Mouse (Mus musculus): Measurements from ENCODE around the gene Tshz2. TPM values are rescaled to one million over a fixed set of nuclear protein-coding genes. Genes with fewer than 3 reads are reported as not detected.
A peak's percentile ranks its signal among the peaks of the same experiment; 100 is the strongest.

Tshz2 gene
- total RNA-seq, 2 experiments from 2014 or later = 16.5 to 18.0 TPM

DNA sequence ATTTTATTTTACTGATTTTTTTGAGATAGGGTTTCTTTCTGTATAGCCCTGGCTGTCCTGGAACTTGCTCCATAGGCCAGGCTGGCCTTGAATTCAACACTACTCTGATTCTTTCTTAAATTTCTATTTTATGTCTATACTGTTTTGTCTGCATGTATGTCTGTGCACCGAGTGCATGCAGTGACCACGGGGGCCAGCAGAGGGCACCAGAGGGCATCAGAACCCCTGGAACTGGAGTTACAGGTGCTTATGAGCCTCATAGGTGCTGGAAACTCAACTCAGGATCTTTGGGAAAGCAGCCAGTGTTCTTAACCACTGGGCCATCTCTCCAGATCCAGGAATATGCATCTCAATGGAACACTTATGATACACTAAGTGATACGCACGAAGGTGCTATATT lies 427.3 kb downstream of the Tshz2 start:
- peak; percentile 17 to 23 for DNase-seq

DNA sequence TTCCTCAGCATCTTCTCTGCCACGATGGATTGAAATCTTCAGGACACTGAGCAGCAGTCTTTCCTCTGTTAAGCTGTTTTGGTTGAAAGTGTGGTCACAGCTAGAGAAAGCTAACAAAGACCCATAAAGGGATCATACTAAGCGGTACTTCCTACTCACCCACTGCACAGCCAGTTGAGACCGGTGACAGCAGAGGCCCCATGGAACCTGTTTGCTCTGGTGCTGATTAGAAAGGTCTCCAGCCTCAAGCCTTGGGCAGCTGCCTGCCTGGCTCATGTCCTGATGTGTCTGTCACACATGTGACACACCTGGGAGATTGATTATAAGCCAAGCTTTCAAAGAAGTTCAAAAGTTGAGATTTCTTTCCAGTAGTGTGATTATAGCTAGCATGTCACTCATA lies 429.6 kb downstream of the Tshz2 start:
- intact Hi-C loops (cut with DNase I) = no loop called here
- DNase-seq = no peak

More for the DNA sequence above, 427.3 kb downstream of the Tshz2 start:
- intact Hi-C loops (cut with DNase I) = no loop called here

DNA sequence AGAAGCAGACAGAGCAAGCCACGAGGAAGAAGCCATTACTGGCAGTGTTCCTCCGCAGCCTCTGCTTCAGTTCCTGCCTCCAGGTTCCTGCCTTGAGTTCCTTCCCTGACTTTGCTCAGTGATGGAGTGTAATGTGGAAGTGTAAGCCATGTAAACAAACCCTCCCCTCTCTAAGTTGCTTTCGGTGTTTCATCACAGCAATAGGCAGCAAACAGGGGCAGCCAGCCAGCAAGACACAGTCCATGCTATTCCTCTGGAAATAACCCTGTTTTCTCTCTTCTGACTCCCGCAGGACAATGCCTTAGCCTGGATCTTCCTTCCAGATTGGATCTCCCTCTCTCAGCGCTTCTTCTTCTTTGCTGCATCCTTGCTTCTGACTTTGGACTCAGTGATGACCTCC lies 437.2 kb downstream of the Tshz2 start:
- peak in 1 of 2 experiments; percentile 6 for DNase-seq
- intact Hi-C loops (cut with DNase I) = no loop called here

DNA sequence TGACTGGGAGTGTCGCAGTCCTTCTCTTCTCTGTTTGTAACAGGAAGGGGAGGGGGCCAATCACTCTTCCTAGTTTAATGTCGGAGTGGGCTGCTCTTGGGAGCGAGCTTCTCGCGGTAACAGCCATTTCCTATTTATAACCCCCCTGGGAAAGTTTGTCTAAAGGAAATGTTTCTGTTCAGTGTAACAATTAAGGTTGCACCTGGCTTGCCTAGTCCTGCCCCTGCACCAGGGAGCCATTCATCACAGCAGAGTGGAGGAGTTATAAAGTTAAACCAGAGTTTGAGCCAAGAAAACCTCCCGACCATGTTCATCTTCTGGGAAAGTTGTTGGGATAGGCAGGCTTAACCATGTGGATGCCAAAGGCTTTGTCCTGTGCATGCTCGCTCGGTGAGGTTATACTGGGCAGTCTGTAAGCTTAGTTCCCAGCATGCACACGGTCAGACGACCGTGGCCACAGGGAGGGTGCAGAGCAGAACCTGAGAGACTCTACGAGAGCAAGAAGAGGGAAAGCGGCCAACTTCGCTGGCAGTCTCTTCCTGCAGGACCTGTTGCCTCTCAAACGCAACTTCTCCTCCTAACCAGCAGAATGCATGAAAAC lies 437.9 kb downstream of the Tshz2 start:
- peak; percentile 31 to 32 for DNase-seq
- intact Hi-C loops (cut with DNase I) = no loop called here

DNA sequence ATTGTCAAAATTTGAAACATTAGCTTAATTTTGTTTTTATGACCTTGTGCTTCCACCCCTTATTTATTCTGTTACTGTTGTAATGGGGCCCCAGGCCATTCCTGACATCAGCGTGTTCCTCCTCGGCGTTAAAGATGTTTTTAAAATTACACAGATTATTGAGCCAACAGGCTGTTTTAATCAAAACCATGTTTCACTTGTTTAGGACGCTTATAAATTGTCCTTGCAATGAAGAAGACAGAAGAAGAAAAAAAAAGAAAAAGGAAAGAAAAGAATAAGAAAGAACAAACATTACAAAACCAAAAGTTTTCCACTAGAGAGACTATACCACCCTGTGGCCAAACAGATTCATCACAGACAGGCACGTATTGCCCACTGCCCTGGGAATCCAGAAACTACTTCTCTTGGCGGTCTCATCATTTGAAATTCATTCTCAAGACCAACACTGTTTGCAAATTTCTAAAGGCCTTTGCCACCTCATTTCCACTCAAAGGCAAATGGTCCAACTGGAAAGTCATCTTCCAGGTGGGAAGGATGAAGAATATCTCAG lies 444.2 kb downstream of the Tshz2 start:
- no peak for DNase-seq
- intact Hi-C loops (cut with DNase I) = no loop called here

DNA sequence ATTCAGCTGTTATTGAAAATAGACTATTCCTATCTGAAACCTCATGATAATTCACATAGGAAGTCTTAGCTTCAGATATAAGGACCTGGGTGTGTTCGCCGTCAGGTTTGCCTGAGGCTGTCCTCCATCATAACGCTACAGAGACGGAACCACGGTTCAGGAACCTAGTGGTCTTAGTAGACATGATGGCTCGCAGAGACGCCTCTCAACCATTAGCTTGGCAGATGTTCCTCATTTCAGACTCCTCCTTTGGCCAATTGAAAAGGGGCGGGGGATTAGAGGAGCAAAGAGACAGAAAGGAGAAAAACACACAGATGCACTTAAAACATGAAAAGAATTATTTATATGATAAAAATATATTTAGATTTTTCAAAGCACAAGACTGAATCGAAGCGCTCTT lies 445.2 kb downstream of the Tshz2 start:
- intact Hi-C loops (cut with DNase I) = no loop called here
- DNase-seq = no peak

DNA sequence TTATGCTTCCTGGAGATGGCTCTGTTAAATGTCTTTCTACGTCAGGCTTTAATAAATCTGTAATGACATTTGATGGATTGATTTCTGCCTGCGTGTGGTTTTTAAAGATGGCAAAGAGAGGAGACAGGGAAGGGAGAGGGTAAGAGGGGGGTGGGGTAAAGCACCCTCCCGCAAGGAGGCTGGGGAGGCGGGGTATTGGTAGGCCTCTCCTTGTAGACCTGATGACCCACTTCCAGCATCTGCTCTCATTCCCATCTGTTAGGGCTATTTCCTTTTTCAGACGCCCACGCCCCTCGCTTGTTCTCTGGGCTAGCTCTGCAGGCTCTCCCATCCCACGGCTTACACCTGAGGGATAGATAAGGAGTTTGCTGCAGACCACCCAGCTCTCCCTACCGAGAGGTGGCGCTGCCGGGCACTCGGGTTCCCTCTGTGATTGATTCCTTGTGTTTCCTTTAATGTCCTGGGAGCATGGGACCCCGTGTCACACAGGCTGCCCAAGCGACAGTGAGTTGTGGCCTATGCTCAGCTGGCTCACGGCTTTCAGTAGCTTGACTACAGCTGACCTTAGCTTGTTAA lies 445.7 kb downstream of the Tshz2 start:
- intact Hi-C loops (cut with DNase I) = no loop called here
- DNase-seq = no peak

DNA sequence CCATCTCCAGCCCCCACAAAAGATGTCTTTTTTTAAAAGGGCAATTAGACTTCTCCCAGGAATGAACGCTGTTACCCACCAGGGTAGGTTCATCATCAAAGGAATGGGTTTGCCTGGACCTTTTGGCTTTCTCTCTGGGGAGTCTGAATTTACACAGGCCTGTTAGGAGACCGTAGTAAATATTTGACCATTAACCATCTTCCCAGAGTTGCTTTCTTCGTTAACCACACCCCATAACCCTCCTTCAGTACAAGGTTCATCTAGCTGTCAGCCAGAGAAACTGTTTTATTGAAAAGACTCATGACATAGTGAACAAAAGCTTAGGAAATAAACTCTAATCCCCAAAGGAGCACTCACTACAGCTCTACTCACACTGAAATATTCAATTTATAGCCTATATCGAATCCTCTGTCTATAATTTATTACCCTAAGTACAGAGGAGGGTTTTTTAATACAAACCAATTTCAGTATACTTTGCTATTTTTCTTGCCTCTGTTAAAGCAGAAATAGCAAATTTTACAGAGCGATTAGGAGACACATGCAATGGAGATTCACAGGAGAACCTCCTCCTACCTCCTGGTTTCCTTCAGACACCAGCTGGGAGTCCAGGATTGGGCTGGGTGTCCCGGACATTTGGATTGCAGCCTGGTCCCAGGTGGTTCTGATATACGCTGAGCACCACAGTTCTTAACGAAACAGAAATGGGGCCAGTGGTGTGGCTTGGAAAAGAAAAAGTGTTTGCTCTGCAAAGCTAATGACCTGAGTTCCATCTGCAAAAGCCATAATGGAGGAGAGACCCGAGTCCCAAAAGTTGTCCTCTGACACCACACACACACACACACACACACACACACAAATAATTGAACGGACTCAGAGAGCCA lies 459.0 kb downstream of the Tshz2 start:
- intact Hi-C loops (cut with DNase I) = no loop called here
- DNase-seq = no peak

DNA sequence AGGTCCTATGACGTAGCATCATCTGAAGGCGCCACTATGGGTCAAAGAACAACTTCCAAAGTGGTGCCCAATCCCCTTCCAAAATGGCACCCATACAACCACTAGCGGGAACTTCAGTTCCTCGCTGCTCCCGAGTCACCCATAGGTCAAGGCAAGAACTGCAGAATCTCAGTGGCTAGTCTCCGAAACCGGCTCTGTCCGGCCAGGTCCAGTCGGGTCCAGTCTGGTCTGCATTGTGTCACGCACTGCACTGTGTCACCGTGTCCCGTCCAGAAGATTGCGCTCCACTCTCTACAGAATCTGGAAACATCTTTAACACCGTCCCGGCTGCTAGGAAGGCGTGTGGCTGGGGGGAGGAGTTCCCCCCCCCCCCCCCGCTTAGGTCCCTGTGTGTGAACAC lies 461.4 kb downstream of the Tshz2 start:
- no peak for DNase-seq
- intact Hi-C loops (cut with DNase I) = no loop called here

DNA sequence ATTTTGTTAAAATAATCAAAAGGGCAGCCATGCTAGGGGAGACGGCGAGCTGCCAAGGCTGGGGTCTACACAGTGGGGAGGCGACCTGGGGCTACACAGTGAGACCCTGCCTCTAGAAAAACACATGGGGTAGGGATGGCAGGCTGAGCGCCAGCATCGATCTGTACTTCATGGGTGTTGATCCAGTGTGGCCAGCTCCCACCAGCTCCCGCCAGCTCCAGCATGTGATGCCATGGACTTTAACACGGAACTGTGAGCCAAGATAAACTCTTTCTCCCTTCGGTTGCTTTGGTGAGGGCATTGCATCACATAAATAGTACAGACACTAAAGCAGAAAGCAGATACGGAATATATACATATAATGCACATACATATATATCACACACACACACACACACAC lies 462.1 kb downstream of the Tshz2 start:
- intact Hi-C loops (cut with DNase I) = no loop called here

DNA sequence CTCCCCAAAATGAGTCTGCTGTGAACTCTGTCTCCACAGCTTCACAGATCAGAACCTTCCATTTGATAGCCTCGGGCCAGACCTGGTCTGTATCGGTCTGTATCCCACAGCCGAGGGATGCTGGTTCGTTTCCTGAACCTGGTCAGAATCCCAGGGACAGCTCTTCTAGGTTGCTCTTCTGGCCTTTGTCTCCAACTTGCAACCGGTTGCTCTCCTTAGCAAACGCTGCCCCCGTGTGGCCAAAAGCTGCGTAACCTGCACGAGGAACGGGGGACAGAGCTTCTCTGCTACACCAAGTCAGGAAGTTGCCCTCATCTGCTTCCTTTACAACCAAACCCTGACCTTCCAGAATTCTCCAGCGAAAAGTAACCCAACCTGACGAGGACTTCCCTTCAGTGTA lies 468.3 kb downstream of the Tshz2 start:
- intact Hi-C loops (cut with DNase I) = loop anchor here (1.0 to 5.0 kb wide), 3 partner anchors 46 to 1109 kb away; no protein-coding TSS in a partner anchor
- DNase-seq = peak; percentile 93 to 98

More for the DNA sequence above, 462.1 kb downstream of the Tshz2 start:
- no peak for DNase-seq

DNA sequence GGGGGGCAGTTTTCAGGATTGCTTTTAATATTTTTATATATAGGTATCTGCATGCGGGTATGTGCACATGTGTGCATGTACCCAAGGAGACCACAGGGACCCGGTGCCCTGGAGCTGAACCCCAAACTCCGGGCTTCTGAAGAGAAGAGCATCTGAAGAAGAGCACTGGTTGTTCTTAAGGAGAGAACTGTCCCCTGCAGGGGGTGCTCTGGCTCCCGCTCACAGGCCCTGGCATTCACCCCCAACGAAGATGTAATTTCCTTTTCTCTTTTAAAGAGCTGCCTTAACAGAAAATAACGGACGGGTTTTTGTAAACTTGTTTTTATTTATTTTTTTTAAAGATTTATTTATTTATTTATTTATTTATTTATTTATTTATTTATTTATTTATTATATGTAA lies 469.1 kb downstream of the Tshz2 start:
- intact Hi-C loops (cut with DNase I) = loop anchor here (1.0 to 5.0 kb wide), 3 partner anchors 47 to 1110 kb away; no protein-coding TSS in a partner anchor
- no peak for DNase-seq

DNA sequence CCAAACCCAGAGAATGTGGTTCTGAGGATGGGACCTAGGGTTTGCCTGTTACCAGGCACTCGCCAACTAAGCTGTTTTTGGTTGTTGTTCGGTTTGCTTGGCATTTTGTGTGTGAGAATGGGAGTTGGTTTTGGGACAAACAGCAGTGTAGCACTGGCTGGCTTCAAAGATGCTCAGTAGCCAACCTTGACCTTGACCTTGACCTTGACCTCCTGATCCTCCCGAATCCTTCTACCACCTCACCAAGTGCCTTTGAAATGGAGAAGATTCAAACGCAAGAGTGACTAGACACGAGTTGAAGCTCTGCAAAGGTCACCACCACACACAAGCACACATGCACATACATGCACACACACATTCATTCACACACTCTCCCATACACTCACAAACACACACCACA lies 470.5 kb downstream of the Tshz2 start:
- intact Hi-C loops (cut with DNase I) = loop anchor here (5.0 kb wide), 1 partner anchor 1111 kb away; no protein-coding TSS in a partner anchor

DNA sequence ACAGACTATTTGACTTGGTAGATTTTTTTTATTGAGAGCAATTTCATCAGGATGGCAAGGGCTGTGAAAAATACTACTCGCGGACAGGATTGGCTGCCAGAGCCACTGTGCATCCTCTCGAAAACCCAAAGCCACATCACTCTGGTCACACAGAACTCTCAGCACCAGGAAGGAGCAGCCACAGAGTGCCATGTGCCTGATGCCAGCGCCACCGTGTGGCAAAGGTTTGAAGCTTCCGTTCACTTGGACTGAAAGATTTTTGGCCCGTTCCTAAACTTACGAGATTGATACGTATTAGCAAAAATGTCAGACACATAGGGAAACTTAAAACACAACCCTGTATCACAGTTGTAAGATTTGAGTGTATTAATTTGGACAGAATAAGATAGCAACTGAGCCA lies 471.0 kb downstream of the Tshz2 start:
- peak; percentile 49 to 70 for DNase-seq
- intact Hi-C loops (cut with DNase I) = loop anchor here (5.0 kb wide), 1 partner anchor 1112 kb away; no protein-coding TSS in a partner anchor

More for the DNA sequence above, 470.5 kb downstream of the Tshz2 start:
- DNase-seq = no peak

DNA sequence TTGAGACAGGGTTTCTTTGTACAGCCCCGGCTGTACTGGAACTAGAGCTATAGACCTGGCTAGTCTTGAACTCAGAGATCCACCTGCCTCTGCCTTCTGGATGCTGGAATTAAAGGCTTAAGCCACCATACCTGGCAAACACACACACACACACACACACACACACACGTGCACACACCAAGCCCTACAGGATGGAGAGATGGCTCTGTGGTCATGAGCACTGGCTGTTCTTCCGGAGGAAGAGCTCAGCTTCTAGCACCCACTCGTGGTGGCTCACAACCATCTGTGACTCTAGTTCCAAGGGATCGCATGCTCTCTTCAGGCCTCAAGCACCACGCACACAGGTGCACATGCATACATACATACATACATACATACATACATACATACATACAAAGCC lies 471.6 kb downstream of the Tshz2 start:
- intact Hi-C loops (cut with DNase I) = loop anchor here (5.0 kb wide), 1 partner anchor 1112 kb away; no protein-coding TSS in a partner anchor
- no peak for DNase-seq

DNA sequence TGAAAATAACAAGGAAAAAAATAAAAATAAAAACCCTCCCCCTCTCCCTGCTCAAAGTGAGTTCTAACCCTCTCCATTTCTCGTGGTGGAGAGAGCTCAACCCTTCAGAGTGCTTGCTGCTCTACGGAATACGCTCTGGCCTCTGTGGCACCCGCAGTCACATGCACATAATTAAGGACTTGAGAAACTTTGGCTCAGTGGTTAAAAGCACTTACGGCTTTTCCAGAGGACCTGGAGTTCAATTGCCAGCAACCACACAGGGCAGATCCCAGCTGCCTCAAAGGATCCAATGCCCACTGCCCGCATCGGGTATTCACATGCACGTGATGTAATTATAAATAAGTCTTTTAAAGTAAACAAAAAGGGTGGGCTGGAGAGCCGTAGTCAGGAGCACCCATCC lies 473.2 kb downstream of the Tshz2 start:
- intact Hi-C loops (cut with DNase I) = no loop called here

DNA sequence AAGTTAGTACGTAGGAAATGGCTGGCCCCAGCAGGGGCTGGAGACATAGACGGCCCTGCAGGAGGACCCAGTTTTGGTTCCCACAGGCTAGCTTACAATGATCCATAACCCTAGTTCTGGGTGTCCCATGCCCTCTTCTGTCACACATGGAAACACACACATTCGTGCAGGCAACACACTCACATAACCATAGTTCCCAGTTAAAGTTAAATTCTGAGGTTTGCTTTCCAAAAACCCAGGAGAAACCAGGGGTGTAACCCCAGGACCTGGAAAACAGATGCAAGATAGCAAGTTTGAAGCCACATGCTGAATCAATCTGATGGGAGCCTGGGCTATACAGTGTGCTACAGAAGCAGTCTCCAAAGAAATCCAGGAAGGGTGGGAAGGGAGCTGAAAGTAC lies 475.0 kb downstream of the Tshz2 start:
- no peak for DNase-seq
- intact Hi-C loops (cut with DNase I) = no loop called here

More for the DNA sequence above, 473.2 kb downstream of the Tshz2 start:
- no peak for DNase-seq

DNA sequence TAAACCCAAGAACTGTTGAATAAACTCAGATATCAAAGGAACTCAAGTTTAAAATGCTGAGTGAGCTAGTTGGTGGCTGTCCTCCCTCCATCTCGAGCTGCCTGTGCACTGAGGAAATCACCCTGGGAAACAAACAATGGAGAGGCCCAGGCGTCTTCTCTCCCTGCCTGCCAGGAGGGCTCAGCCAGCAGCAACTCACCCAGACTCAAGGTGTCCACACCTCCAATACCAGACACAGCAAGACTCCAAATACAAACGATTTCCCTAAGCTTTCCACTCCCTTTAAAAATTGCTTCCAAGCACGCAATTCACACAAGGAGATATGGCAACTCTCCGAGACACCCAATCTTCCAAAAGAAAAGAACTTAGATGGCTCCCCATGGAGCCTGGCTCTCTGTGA lies 476.7 kb downstream of the Tshz2 start:
- intact Hi-C loops (cut with DNase I) = no loop called here
- no peak for DNase-seq

DNA sequence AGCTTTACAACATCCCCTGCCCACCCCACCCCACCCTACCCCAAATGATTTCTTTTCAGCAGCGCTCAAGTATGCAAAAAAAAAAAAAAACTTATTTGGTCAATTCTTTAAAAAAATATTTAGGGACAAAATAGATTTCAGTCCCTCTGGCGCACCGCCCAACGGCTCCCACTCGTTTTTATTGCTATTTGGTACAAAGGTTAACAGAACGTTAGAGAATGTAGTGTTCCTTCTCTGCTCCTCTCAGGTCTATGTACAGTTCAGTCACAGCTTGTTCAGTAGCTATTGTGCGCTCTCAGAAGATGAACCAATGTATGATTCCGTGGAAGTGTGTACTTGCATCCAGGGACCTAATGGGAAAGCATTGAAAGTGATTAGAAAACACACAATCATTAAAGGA lies 477.5 kb downstream of the Tshz2 start:
- DNase-seq = no peak
- intact Hi-C loops (cut with DNase I) = no loop called here

DNA sequence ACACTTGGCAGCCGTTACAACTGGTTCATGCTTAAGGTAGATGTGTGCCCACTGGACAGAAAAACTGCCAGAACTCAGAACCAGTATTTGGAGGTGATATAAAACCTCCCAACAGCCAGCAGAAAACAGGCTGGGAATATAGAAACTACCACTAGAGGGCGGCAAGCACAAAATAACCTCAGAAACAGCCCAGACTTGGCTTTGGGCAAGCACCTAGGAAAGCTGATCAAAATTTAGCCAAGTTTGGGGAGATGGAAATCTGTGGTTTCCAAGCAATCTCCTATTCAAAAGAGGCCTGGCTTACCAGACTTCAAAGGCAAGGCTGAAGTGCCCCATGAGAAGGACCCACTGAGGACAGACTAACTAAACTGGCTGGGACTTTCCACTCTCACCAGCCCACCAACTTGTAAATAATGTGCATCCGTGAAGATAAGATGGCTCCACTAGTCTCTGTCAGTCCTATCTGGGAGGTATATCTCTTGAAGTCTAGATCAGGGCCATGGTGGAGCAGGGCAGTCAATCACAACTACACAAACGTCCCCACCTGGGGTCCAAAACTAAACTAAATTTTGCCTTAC lies 484.0 kb downstream of the Tshz2 start:
- intact Hi-C loops (cut with DNase I) = loop anchor here (1.0 to 5.0 kb wide), 6 partner anchors 41 to 391 kb away; no protein-coding TSS in a partner anchor

More for the DNA sequence above, 484.0 kb downstream of the Tshz2 start:
- DNase-seq = peak; percentile 81 to 86
